Mouse (Mus musculus): ENCODE measurements around the gene Nfat5. TPM values are rescaled to one million over a fixed set of nuclear protein-coding genes. Genes with fewer than 3 reads are reported as not detected.

The Nfat5 gene
- total RNA-seq (2021) = 100 to 1,000 TPM; 127 to 137 TPM
- long read RNA-seq, experiment 1, full-length matches to known transcripts = 1 of 7 reads
- long read RNA-seq, experiment 1, partial matches to known transcripts = 0 of 7 reads
- long read RNA-seq, experiment 1, other reads (novel, unspliced or antisense) = 6 of 7 reads
- long read RNA-seq, experiment 2, partial matches to known transcripts = 2 of 6 reads
- long read RNA-seq, experiment 2, other reads (novel, unspliced or antisense) = 4 of 6 reads

- DNase-seq = peak; percentile 96
These were observed at the start of gene Nfat5 for GRCm38 (mm10) chr8:107292928-107293601. Gene Nfat5 (plus strand): TSS chr8:107293470.

- peak; percentile 48 to 64 for DNase-seq
These were observed 49.1 kb upstream of the Nfat5 start for GRCm38 (mm10) chr8:107244218-107244617.

GRCm38 (mm10) chr8:107248456-107248855 is 44.8 kb upstream of the Nfat5 start:
- no peak for DNase-seq

DNA sequence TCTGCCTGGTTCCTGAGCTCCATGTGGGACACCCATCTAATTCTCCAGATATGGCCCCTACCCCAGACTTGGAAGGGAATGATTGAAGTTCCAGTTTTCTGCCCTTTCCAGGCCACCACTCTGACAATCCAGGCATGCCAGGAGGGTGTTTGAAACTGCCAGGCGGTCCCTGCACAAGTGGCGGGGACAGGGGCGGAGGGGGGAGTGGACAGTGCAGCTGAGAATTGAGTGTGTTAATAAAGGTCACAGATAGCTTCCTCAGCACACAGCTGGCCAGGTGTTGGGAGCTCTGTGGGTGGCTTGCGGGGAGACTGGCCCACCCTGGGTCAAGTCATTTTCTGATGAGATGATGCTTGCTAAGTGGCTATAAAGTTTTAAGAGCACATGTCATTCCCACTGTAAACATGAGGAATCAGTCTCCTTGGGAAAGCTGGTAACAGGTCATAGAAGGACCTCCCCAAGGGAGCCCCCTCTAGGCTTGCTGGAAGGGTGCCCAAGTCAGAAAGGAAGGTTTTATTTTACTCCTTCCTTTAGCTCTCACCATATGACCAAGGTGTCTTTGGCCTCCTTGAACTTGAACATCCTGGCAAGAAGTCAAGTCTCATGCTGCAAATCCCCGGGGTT is 41.7 kb upstream of the Nfat5 start:
- no peak for DNase-seq

- no peak for DNase-seq
These were observed 40.1 kb upstream of the Nfat5 start for GRCm38 (mm10) chr8:107253121-107253520.

DNA sequence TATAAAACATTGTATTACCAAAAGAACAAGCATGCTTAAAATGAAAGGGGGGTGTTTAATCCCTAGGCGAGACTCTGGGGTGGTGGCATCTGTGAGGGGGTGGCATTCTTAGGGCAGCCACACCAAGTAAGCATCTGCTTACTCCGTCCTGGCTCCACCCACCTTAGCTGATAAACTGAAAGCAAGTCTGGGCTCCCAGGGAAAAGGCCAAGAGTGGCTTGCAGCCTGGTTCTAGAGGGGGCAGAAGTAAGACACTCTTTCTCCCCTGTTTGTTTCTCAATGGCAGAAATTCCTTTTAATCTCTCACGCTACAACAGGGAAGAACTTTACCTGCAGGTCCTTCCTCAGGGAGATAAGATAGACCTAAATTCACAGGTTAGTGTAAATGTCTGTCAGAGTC is 38.9 kb upstream of the Nfat5 start:
- DNase-seq = peak; percentile 41 to 53

DNA sequence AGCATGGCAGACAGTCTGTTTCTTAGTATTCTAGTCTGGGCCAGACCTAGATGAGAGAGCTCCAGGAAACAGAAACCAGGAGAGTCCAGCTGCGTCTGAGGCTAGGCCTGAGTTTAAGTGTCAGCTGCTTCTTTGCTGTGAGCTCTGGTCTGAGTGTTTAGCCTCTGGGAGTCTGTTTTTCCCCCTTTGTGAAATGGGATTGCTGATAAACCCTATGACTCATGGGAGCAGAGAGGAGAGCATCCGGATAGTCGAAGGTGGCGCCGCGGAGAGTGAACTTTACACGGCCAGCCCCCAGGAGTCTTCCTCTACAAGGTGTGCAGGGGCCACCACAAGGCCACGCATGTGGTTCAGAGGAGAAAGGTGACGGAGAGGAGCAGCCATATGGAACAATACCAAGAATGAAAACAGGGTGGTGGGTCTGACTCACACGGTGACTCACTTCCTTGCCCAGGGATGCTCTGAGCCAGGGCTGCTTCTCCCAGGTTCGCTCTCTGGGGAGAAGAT is 38.3 kb upstream of the Nfat5 start:
- DNase-seq = peak; percentile 71 to 75

GRCm38 (mm10) chr8:107257223-107257622 is 36.0 kb upstream of the Nfat5 start:
- no peak for DNase-seq

DNA sequence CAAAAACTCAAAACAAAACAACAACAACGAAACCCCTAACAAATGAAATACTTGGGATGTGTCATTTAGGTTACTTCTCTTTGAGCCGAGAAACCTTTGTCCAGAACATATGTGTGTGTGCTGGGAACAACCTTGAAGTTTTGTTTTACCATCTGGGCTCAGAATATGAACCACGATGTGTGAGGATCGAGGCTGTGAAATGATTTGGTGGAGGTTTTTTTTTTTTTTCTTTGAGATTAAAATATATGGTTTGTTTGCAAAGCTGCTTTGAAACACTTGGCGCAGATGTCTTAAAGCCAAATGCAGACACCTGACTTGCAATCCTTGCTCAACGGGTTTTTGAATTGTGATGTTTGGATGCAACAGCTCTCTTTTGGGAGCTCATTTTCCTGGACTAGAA is 33.1 kb upstream of the Nfat5 start:
- DNase-seq = no peak

DNA sequence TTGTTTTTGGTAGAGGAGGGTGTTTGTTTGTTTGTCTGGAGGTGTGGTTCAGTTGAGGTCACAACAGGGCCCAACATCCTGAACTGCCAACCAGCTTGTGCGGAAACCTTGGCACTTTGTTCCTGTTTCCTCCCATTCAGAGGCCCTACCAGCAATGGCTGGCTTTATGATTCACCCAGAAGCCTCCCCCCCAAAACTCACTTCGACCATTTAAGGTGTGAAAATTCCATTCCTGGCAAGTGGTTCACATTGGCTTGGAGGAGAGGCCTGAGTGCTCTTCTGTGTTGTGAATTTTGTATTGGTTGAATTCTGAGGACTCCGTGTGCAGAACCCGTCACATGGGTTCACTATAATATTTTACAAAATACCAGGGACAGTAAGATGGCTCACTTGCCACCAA is 32.1 kb upstream of the Nfat5 start:
- no peak for DNase-seq

DNA sequence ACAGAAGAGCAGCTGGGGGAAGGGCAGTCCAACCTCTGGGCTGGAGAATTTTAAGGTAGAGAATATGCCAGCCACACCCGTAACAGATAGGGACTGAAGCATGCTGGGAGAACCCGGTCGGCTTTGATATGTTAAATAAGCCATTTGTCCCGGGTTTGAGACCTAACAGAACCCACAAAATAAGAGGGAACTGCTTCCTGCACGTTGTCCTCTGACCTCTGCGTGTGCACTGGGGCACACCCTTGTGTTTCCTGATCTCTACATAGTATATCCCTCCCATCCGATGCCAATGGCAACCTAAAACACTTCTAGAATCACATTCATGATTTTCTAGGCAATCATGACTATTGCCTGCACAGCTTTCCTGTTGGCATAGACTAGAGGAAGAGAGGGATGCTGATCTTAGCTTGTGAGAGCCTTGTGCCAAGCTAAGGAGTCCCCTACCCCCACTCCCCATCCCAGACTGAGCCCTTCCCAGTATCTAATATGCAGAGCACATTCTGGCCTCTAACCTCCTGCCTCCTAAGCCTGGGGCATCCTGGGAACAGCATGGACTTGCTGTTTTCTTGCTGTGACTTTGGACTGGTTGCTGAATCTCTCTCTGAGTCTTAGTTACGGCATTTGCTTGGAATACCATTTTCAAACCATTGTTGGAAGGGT is 31.1 kb upstream of the Nfat5 start:
- no peak for DNase-seq

DNA sequence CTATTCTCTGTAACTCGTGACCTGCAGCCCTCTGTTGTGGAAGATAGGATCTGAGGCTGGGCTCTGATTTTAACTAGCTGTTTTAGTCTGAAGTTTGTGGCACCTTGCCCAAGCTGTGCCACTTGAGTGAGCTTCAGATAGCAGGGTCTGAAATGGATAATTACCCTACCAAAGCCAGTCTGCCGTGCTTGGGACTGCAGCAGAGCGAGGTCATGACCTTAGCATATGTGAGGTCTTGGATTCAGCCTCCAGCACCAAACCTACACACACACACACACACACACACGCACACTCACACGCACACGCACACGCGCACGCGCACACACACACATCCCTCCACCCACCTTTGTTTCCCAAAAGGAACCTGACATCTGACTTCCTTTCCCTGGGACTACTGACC is 27.5 kb upstream of the Nfat5 start:
- DNase-seq = no peak

- DNase-seq = no peak
These were observed 24.8 kb upstream of the Nfat5 start for GRCm38 (mm10) chr8:107268501-107268900.

GRCm38 (mm10) chr8:107269191-107269590 is 24.1 kb upstream of the Nfat5 start:
- no peak for DNase-seq

DNA sequence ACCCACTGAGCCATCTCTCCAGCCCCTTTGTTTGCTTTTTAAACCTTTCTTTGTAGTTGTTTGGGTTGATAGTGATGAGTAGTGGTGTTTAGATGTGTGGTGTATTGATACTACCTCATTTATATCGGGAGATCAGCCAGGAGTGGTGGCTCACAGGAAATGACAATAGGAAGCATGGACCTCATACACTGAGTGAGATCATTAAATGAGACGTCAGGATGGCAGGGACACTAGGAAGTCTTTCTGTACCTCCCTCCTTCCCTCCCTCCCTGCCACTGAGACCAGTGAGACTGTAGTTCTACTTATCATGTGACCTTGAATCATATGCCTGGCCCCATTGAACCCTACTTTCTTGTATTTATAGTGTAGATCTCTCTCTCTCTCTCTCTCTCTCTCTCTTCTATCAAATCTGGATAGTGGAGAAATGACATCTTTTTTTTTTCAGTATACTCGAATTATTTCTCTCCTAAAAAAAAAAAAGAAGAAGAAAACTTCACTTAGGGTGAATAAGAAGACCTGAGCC is 23.6 kb upstream of the Nfat5 start:
- no peak for DNase-seq

DNA sequence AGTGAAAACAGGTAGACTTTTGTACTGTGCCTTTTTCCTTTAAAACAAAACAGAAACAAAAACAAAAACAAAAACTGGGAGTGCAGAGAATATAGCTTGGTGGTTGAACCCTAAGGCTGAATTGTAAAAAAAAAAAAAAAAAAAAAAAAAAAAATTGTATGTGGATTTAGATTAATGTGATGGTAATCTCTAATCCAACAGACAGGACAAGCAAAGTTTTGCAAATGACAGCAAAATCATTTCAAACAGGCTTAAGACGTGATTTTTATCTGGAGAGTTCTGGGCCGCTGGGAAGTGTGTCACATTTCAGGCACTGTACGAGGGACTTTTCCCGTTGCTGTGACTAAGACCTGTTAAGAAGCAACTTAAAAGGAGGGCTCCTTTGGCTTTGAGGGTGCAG is 23.0 kb upstream of the Nfat5 start:
- no peak for DNase-seq

DNA sequence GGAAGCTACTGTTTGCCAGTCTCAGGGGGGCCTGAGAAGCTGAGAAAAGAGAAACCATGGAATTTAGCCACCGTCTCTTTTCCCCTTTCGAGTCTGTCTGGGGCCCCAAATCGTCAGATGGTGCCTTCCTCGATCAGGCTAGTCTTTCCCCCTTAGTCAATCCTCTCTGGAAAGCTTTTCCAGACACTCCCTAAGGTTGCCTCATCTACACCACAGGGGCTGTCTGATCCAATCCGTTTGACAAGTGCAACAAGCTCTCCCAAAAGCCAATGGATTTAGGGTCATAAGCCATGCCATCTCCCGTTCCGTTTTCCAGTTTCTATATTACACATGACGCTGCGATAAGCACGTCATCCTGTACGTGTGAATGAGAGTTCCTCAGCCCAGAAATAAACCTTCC is 22.5 kb upstream of the Nfat5 start:
- DNase-seq = no peak

GRCm38 (mm10) chr8:107277323-107277883 is 15.9 kb upstream of the Nfat5 start:
- DNase-seq = no peak

DNA sequence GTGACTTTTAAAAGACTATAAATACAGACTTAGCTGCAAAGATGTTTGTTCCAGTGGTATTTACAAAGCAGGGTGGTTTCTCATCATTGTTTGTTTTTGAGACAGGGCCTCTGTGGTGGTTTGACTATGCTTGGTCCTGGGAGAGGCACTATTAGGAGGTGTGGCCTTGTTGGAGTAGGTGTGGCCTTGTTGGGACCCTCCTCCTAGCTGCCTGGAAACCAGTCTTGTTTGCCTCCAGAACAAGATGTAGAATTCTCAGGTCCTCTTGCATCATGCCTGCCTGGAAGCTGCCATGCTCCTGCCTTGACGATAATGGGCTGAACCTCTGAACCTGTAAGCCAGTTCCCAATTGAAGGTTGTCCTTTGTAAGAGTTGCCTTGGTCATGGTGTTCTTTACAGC is 14.7 kb upstream of the Nfat5 start:
- no peak for DNase-seq

- no peak for DNase-seq
These were observed 6.6 kb upstream of the Nfat5 start for GRCm38 (mm10) chr8:107286686-107287085.

GRCm38 (mm10) chr8:107287522-107287921 is 5.7 kb upstream of the Nfat5 start:
- DNase-seq = no peak

DNA sequence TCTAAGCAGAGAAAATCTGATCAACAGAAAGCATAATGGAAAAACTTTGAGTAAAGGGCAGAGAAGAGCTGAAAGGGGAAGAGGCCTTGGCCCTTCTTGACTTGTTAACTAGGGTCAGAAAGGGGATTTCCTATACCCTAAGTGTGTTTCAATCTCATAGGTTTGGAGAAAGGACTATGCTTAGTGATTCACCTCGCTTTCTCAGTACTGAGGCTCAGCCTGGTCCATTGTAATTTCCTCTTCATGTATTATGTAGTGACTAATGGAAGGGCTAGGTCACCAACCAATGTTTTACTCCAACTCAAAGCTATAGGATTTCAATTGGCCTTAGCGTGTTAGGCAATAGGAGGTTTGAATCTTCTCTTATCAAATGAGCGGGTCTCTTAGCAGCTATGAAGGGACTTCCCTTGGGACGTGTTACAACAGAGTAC is 2.1 kb upstream of the Nfat5 start:
- DNase-seq = no peak

All from adrenal gland, postnatal 36 days (tissue).